Mouse (Mus musculus): ENCODE results near the gene Orai1. TPM values are rescaled to one million over a fixed set of nuclear protein-coding genes. Genes with fewer than 3 reads are reported as not detected.

Orai1 gene
- polyA plus RNA-seq, 1 experiment from 2014 or later = 12.9 TPM

DNA sequence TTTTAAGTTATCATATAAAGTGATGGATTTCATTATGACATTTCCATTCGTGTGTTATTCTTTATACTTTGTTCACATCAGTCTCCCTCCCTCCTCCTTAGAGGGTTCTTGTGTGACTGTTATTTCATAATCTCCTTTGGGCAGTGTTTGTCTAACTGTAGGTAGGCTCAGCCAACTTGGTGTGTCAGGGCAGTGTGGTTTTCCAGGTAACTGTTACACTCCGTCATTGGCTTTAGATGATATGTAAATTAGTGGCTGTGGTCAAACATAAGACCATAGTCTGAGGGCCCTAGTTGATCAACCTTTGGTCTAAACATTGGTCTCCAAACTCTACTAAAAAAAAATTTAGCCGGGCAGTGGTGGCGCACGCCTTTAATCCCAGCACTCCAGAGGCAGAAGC lies 5.6 kb downstream of the Orai1 start:
- no peak overlapping the region for H3K27ac ChIP-seq (replicated peaks; ENCODE audit: low read depth, low read length)
- no peak overlapping the region for H3K4me2 ChIP-seq (ENCODE audit: low read length)
- no peak for ATAC-seq (ENCODE audit: low FRiP score, low TSS enrichment)
- no peaks in the 10 kb centered on the region for H3K27me3 ChIP-seq (ENCODE audit: control insufficient read depth, insufficient read depth, low read length)
- H3K9ac ChIP-seq (replicated peaks; ENCODE audit: low read length) = no peak overlapping the region
- H3K4me1 ChIP-seq (ENCODE audit: control insufficient read depth, insufficient read depth, low read length) = peaks cover 23% of the 10 kb centered on the region
- 88% methylated on average over 5 of the region's 5 CpGs for WGBS
- H3K9me3 ChIP-seq (ENCODE audit: control insufficient read depth, low read length) = no peaks in the 10 kb centered on the region
- no peak overlapping the region for H3K4me3 ChIP-seq (replicated peaks; ENCODE audit: low read depth, low read length)
- DNase-seq = no peak
- no peaks in the 10 kb centered on the region for H3K36me3 ChIP-seq (ENCODE audit: control insufficient read depth, insufficient read depth, low read length)

DNA sequence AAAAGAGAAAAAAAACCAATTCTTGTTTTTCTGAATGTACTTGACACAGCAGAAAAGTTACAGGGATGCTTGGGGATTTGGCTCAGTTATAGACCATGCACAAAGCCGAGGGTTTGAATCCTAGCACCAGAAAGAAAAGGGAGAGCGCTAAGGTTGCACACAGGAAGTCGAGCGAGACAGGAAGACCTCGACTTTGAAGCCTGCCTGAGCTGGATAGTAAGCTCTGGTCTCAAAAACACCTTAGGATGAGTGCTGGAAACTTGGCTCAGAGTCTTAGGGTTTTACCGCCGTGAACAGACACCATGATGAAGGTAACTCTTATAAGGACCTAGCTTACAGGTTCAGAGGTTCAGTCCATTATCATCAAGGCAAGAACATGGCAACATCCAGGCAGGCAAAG lies 6.6 kb downstream of the Orai1 start:
- no peak overlapping the region for H3K4me3 ChIP-seq (replicated peaks; ENCODE audit: low read depth, low read length)
- ATAC-seq (ENCODE audit: low FRiP score, low TSS enrichment) (no peak), DNase-seq (no peak)
- peaks cover 15% of the 10 kb centered on the region for H3K4me1 ChIP-seq (ENCODE audit: control insufficient read depth, insufficient read depth, low read length)
- no peaks in the 10 kb centered on the region for H3K27me3 ChIP-seq (ENCODE audit: control insufficient read depth, insufficient read depth, low read length)
- 94% methylated on average over 7 of the region's 7 CpGs for WGBS
- H3K9ac ChIP-seq (replicated peaks; ENCODE audit: low read length) = no peak overlapping the region
- H3K36me3 ChIP-seq (ENCODE audit: control insufficient read depth, insufficient read depth, low read length) = no peaks in the 10 kb centered on the region
- H3K27ac ChIP-seq (replicated peaks; ENCODE audit: low read depth, low read length) = no peak overlapping the region
- H3K9me3 ChIP-seq (ENCODE audit: control insufficient read depth, low read length) = no peaks in the 10 kb centered on the region
- H3K4me2 ChIP-seq (ENCODE audit: low read length) = no peak overlapping the region

DNA sequence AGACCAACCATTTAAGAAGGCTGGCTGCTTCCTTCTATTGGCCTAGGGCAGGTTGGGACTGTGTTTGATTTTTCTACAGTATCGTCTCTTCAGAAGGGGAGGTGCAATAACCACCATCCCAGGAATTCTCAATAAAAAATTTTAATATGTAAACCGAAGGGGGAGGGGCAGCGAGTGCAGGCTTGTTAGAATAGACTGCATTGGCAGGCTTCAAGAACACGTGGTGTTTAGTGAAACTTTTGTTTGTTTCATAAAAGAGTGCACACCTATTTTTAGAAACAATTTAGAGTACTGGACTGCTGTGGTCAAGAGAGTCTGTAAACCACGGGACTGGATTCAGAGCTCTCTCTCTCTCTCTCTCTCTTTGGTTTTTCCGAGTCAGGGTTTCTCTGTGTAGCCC lies 8.2 kb downstream of the Orai1 start:
- H3K9me3 ChIP-seq (ENCODE audit: control insufficient read depth, low read length) = no peaks in the 10 kb centered on the region
- H3K4me1 ChIP-seq (ENCODE audit: control insufficient read depth, insufficient read depth, low read length) = peaks cover 15% of the 10 kb centered on the region
- H3K36me3 ChIP-seq (ENCODE audit: control insufficient read depth, insufficient read depth, low read length) = no peaks in the 10 kb centered on the region
- H3K4me2 ChIP-seq (ENCODE audit: low read length) = no peak overlapping the region
- H3K4me3 ChIP-seq (replicated peaks; ENCODE audit: low read depth, low read length) = no peak overlapping the region
- ATAC-seq (ENCODE audit: low FRiP score, low TSS enrichment) = no peak
- no peak overlapping the region for H3K27ac ChIP-seq (replicated peaks; ENCODE audit: low read depth, low read length)
- no peak overlapping the region for H3K9ac ChIP-seq (replicated peaks; ENCODE audit: low read length)
- DNase-seq = no peak
- 86% methylated on average over 6 of the region's 6 CpGs for WGBS
- H3K27me3 ChIP-seq (ENCODE audit: control insufficient read depth, insufficient read depth, low read length) = no peaks in the 10 kb centered on the region

DNA sequence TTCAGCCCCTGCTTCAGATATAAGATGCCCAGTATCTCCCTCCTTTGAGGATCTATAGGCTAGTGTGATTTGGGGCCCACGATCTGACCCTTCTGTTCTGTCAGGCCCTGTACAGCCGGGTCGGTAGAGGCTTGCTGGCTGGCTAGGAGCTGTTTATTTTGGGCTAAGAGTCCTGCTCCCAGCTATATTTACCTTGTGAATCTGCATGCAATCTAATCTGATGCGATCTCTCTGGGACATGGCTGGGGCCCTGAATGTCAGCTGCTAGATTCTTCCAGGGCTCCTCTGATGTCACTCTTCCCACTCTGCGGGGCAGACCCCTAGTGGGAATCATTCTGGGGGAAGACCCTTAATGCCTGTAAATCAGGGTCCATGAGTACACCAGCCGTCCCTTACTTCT lies 9.4 kb downstream of the Orai1 start:
- Histone ChIP-seq H3K4me1 (ENCODE audit: control insufficient read depth, insufficient read depth, low read length) (peaks cover 6% of the 10 kb centered on the region), H3K9me3 (ENCODE audit: control insufficient read depth, low read length) (no peaks in the 10 kb centered on the region), H3K9ac (replicated peaks; ENCODE audit: low read length) (no peak overlapping the region), H3K27ac (replicated peaks; ENCODE audit: low read depth, low read length) (no peak overlapping the region), H3K36me3 (ENCODE audit: control insufficient read depth, insufficient read depth, low read length) (peaks cover 2% of the 10 kb centered on the region), H3K4me2 (ENCODE audit: low read length) (no peak overlapping the region), H3K27me3 (ENCODE audit: control insufficient read depth, insufficient read depth, low read length) (no peaks in the 10 kb centered on the region), H3K4me3 (replicated peaks; ENCODE audit: low read depth, low read length) (no peak overlapping the region)
- ATAC-seq (ENCODE audit: low FRiP score, low TSS enrichment) = no peak
- DNase-seq = no peak
- 91% methylated on average over 6 of the region's 6 CpGs for WGBS

DNA sequence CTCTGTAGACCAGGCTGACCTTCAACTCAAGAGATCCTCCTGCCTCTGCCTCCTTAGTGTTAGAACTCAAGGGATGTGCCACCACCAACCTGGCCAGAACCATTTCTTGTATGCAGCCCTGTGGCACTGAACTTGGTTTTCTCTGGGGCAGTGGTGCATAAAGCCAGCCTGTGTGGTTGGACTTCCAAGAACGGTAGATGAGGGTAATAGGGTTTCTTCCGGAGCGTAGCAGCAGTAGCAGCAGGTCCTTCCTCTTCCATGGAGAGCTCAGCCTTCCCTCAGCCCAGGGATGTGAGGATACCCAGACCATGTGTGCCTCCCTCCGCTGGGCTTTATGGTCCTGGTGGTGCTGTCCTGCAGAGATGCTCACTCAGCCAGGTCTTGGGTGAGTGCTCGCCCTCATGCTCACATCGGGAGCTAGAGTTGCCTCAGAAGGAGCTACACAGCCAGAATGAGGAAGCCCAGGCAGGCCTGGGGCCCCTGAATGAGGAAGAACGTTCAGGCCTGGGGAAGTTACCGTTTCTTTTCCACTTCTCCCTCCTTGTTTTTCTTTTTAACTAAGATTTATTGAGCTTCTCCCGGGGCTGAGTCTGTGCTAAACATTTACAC lies 10.2 kb downstream of the Orai1 start:
- WGBS = 92% methylated on average over 9 of the region's 9 CpGs
- no peak overlapping the region for H3K9ac ChIP-seq (replicated peaks; ENCODE audit: low read length)
- no peak for ATAC-seq (ENCODE audit: low FRiP score, low TSS enrichment)
- H3K27me3 ChIP-seq (ENCODE audit: control insufficient read depth, insufficient read depth, low read length) = no peaks in the 10 kb centered on the region
- H3K4me1 ChIP-seq (ENCODE audit: control insufficient read depth, insufficient read depth, low read length) = no peaks in the 10 kb centered on the region
- H3K4me2 ChIP-seq (ENCODE audit: low read length) = no peak overlapping the region
- peaks cover 7% of the 10 kb centered on the region for H3K36me3 ChIP-seq (ENCODE audit: control insufficient read depth, insufficient read depth, low read length)
- no peak for DNase-seq
- H3K4me3 ChIP-seq (replicated peaks; ENCODE audit: low read depth, low read length) = no peak overlapping the region
- no peaks in the 10 kb centered on the region for H3K9me3 ChIP-seq (ENCODE audit: control insufficient read depth, low read length)
- no peak overlapping the region for H3K27ac ChIP-seq (replicated peaks; ENCODE audit: low read depth, low read length)

DNA sequence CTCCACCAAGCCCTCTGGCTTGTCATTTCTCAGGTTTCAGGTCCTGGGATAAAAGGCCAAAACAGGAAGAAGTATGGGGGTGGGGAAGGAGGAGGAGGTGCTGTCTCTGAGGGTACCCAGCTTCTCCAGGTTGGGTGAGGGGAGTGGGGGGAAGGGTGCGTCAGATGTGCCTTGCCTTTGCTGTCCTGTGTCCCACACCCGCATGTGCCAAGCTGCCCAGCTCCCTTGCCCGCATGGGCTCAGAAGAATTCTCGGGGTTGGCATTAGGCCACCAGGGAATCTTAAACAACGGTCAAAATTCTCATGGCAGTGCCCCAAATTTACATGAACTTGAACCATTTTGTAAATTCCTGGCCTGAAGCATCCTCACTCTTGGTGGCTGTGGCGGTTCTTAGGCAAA lies 11.5 kb downstream of the Orai1 start:
- Histone ChIP-seq H3K36me3 (ENCODE audit: control insufficient read depth, insufficient read depth, low read length) (peaks cover 7% of the 10 kb centered on the region), H3K4me3 (replicated peaks; ENCODE audit: low read depth, low read length) (no peak overlapping the region), H3K9ac (replicated peaks; ENCODE audit: low read length) (no peak overlapping the region), H3K4me1 (ENCODE audit: control insufficient read depth, insufficient read depth, low read length) (no peaks in the 10 kb centered on the region), H3K27me3 (ENCODE audit: control insufficient read depth, insufficient read depth, low read length) (no peaks in the 10 kb centered on the region), H3K27ac (replicated peaks; ENCODE audit: low read depth, low read length) (no peak overlapping the region), H3K4me2 (ENCODE audit: low read length) (no peak overlapping the region), H3K9me3 (ENCODE audit: control insufficient read depth, low read length) (no peaks in the 10 kb centered on the region)
- ATAC-seq (ENCODE audit: low FRiP score, low TSS enrichment) (no peak), DNase-seq (no peak)
- WGBS = 73% methylated on average over 6 of the region's 6 CpGs

DNA sequence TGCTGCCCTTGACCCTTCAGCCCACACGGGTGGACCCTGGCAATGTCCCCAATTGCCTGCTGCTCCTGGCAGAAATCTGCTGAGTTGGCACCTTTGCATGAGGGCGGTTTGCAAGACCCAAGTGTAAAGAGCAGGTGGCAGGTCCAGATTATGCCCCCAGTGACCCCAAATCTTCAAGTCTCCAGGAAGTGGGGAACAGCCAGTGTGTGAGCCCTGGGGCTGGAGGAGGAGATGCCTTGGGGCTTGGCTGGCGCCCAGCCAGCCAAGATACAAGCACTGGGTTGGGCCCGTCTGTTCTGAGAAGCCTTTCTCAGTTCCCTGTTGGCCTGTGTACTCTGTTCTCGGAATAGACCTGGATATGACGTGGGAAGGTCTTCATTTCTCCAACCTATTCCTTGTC lies 12.6 kb downstream of the Orai1 start:
- Histone ChIP-seq H3K4me3 (replicated peaks; ENCODE audit: low read depth, low read length) (no peak overlapping the region), H3K27ac (replicated peaks; ENCODE audit: low read depth, low read length) (no peak overlapping the region), H3K4me1 (ENCODE audit: control insufficient read depth, insufficient read depth, low read length) (no peaks in the 10 kb centered on the region), H3K9me3 (ENCODE audit: control insufficient read depth, low read length) (no peaks in the 10 kb centered on the region), H3K4me2 (ENCODE audit: low read length) (no peak overlapping the region), H3K9ac (replicated peaks; ENCODE audit: low read length) (no peak overlapping the region), H3K27me3 (ENCODE audit: control insufficient read depth, insufficient read depth, low read length) (no peaks in the 10 kb centered on the region), H3K36me3 (ENCODE audit: control insufficient read depth, insufficient read depth, low read length) (peaks cover 7% of the 10 kb centered on the region)
- ATAC-seq (ENCODE audit: low FRiP score, low TSS enrichment) (no peak), DNase-seq (no peak)
- 74% methylated on average over 6 of the region's 6 CpGs for WGBS

DNA sequence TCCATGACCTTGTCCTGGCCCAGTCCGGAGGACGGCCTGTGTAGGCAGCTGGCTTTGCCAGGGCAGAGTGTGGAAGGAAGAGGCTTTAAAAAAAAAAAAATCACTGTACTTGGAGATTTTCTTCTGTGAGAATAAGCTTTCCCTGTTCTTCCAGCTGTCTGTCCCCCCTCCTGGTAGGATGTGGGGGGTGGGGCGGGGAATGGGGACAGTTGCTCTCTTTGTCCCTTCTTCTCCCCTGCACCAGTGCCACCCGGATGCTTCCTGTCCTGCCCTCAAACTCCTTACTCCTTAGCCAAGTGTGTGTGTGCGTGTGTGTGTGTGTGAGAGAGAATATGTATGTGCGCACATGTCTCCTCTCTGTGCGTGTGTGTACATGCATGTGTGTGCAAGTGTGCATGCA lies 14.9 kb downstream of the Orai1 start:
- H3K9ac ChIP-seq (replicated peaks; ENCODE audit: low read length) = no peak overlapping the region
- ATAC-seq (ENCODE audit: low FRiP score, low TSS enrichment) = no peak

DNA sequence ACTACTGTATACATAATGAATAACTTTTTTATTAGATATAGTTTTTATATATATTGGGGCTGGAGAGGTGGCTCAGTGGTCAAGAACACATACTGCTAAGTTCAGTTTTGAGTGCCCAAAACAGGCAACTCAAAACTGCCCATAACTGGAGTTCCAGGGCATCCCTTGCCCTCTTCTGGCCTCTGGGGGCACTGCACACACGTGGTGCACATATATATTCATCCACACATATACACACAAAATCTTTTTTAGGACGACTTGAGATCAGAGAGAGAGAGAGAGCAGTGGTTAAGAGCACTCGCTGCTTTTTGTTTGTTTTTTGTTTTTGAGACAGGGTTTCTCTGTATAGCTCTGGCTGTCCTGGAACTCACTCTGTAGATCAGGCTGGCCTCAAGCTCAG lies 16.4 kb downstream of the Orai1 start:
- Histone ChIP-seq H3K36me3 (ENCODE audit: control insufficient read depth, insufficient read depth, low read length) (peaks cover 7% of the 10 kb centered on the region), H3K9ac (replicated peaks; ENCODE audit: low read length) (no peak overlapping the region)
- WGBS = 86% methylated on average over 3 of the region's 3 CpGs

More for the DNA sequence above, 14.9 kb downstream of the Orai1 start:
- Histone ChIP-seq H3K27me3 (ENCODE audit: control insufficient read depth, insufficient read depth, low read length) (no peaks in the 10 kb centered on the region), H3K4me3 (replicated peaks; ENCODE audit: low read depth, low read length) (no peak overlapping the region), H3K4me1 (ENCODE audit: control insufficient read depth, insufficient read depth, low read length) (no peaks in the 10 kb centered on the region), H3K27ac (replicated peaks; ENCODE audit: low read depth, low read length) (no peak overlapping the region), H3K4me2 (ENCODE audit: low read length) (no peak overlapping the region), H3K9me3 (ENCODE audit: control insufficient read depth, low read length) (no peaks in the 10 kb centered on the region), H3K36me3 (ENCODE audit: control insufficient read depth, insufficient read depth, low read length) (peaks cover 7% of the 10 kb centered on the region)
- no peak for DNase-seq
- WGBS = 90% methylated on average over 7 of the region's 7 CpGs

More for the DNA sequence above, 16.4 kb downstream of the Orai1 start:
- H3K4me2 ChIP-seq (ENCODE audit: low read length) = no peak overlapping the region
- H3K9me3 ChIP-seq (ENCODE audit: control insufficient read depth, low read length) = no peaks in the 10 kb centered on the region
- no peak overlapping the region for H3K27ac ChIP-seq (replicated peaks; ENCODE audit: low read depth, low read length)
- no peak overlapping the region for H3K4me3 ChIP-seq (replicated peaks; ENCODE audit: low read depth, low read length)
- no peaks in the 10 kb centered on the region for H3K27me3 ChIP-seq (ENCODE audit: control insufficient read depth, insufficient read depth, low read length)
- DNase-seq = no peak
- no peak for ATAC-seq (ENCODE audit: low FRiP score, low TSS enrichment)
- H3K4me1 ChIP-seq (ENCODE audit: control insufficient read depth, insufficient read depth, low read length) = no peaks in the 10 kb centered on the region

Measured in midbrain, embryonic 14.5 days (tissue).